Mouse (Mus musculus) neural tube, embryonic 15.5 days (tissue): ENCODE results near the gene Fam19a3. TPM values are rescaled to one million over a fixed set of nuclear protein-coding genes. Genes with fewer than 3 reads are reported as not detected.

ENCODE experiments used
- ATAC-seq: fragments of 200-750 bp; cut with Nextera tagmentation; 2 replicates; pipeline ENCODE4 v1.8.0; 2017; ENCODE audit warnings: mild to moderate bottlenecking, moderate TSS enrichment, moderate library complexity; ENCODE audit not compliant: low FRiP score
- H3K27ac ChIP-seq: fragments of 300-500 bp; sonication (generic); replicated peaks from 2 replicates; pipeline ENCODE4 v1.5.1; 2015; ENCODE audit warnings: mild to moderate bottlenecking, inconsistent platforms
- H3K27me3 ChIP-seq: fragments of 300-500 bp; sonication (generic); replicated peaks from 2 replicates; pipeline ENCODE4 v1.6.1; 2015; ENCODE audit warnings: inconsistent platforms
- H3K36me3 ChIP-seq: fragments of 300-500 bp; sonication (generic); 2 replicates; pipeline ENCODE4 v1.6.1; 2015; ENCODE audit warnings: inconsistent platforms
- H3K4me1 ChIP-seq: fragments of 300-500 bp; sonication (generic); 2 replicates; pipeline ENCODE4 v1.6.1; 2015; ENCODE audit warnings: inconsistent platforms
- H3K4me2 ChIP-seq: fragments of 300-500 bp; sonication (generic); 2 replicates; pipeline ENCODE4 v1.6.1; 2015; ENCODE audit warnings: inconsistent platforms, mild to moderate bottlenecking, moderate library complexity
- H3K4me3 ChIP-seq: fragments of 300-500 bp; sonication (generic); replicated peaks from 2 replicates; pipeline ENCODE4 v1.5.1; 2015; ENCODE audit warnings: mild to moderate bottlenecking, inconsistent platforms
- H3K9ac ChIP-seq: fragments of 300-500 bp; sonication (generic); replicated peaks from 2 replicates; pipeline ENCODE4 v1.6.1; 2015; ENCODE audit warnings: mild to moderate bottlenecking, inconsistent platforms
- H3K9me3 ChIP-seq: fragments of 300-500 bp; sonication (generic); replicated peaks from 2 replicates; pipeline ENCODE4 v1.6.1; 2016; ENCODE audit warnings: inconsistent platforms
- WGBS: fragments of 180-500 bp; shearing (Covaris S2); methylation state at CpG from one replicate; pipeline ENCODE4 v1.1.7; 2015; ENCODE audit warnings: mixed read lengths; 5-methylcytosine and 5-hydroxymethylcytosine counted together
- polyA plus RNA-seq: library from polyadenylated mRNA; unstranded; fragments of >200 nt; fragmentation: Nextera tagmentation; extraction: Ambion mirVana; gene quantifications from 2 replicates; pipeline ENCODE4 v1.2.1, GENCODE M21; 2015

Gene Fam19a3
- polyA plus RNA-seq, 1 experiment from 2014 or later = 0.09 TPM

DNA sequence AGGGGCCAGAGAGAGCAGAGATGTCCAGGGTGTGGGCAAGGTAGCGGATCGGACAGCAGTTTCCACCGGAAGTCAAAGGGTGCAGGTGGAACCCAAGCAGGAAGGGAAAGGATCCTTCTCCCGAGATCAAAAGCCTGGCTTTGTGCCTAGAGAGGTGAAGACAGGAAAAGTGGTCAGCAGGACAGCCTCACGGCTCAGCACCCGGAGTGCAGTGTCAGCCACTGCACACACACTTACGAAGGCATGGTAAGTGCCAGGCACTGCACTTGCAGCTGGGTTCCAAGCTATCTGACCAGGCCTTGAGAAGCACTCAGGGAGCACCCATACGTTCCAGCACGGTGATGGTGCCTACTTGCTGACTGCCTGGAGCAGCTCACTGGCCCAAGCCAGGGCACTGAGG lies 23.9 kb upstream of the Fam19a3 start:
- H3K9me3 ChIP-seq = no peaks in the 10 kb centered on the region
- no peak overlapping the region for H3K4me3 ChIP-seq
- H3K36me3 ChIP-seq = peaks cover 18% of the 10 kb centered on the region; the same call in 1 of the 2 replicates
- H3K4me2 ChIP-seq = no peak overlapping the region
- 84% methylated on average over 9 of the region's 9 CpGs for WGBS
- H3K9ac ChIP-seq = no peak overlapping the region
- no peak overlapping the region for H3K27ac ChIP-seq
- no peaks in the 10 kb centered on the region for H3K27me3 ChIP-seq
- no peaks in the 10 kb centered on the region for H3K4me1 ChIP-seq
- no peak for ATAC-seq

DNA sequence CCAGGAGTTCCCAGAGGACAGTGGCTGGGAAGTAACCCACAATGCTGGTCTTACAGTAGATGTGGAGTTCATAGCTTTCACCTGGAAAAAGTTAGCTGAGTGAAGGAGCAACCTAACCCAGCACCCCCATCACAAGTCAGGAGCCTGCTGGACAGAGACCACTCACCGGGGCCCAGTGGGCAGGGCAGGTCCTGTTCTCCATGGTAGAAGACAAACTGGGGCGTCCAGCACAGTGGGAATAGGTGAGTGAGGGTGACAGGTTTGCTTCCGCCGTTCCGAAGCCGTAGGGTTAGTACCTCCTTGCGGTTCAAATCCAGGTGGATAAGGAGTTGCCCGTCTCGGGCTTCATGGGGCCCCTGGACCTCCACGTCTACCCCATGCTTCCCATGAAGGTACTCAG lies 22.7 kb upstream of the Fam19a3 start:
- Histone ChIP-seq H3K4me1 (no peaks in the 10 kb centered on the region), H3K9ac (no peak overlapping the region), H3K27me3 (no peaks in the 10 kb centered on the region), H3K36me3 (peaks cover 28% of the 10 kb centered on the region; the same call in 1 of the 2 replicates), H3K27ac (no peak overlapping the region), H3K4me2 (no peak overlapping the region), H3K4me3 (no peak overlapping the region), H3K9me3 (no peaks in the 10 kb centered on the region)
- WGBS = 92% methylated on average over 10 of the region's 10 CpGs
- no peak for ATAC-seq

DNA sequence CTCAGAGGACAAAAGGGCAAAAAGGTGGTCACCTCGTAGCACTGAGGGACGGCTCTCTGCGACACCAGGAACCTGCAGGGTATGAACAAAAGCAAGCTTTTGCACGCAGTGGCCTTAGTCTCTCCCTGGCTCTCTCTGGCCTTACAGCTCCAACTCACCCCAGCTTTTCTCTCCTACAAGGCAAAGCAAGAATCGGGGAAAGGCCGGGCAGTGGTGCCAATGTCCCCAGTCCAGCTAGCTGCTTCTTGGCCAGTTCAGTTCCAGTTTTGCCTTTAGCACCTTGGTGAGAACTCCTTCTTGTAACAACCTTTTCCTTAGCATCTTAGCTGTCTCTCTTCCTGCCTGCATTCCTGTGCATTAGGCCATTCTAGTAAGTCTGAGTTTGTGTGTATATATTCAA lies 19.8 kb upstream of the Fam19a3 start:
- H3K9me3 ChIP-seq = no peaks in the 10 kb centered on the region
- H3K4me1 ChIP-seq = no peaks in the 10 kb centered on the region
- H3K4me2 ChIP-seq = no peak overlapping the region
- no peaks in the 10 kb centered on the region for H3K27me3 ChIP-seq
- H3K4me3 ChIP-seq = no peak overlapping the region
- ATAC-seq = no peak
- no peak overlapping the region for H3K27ac ChIP-seq
- H3K36me3 ChIP-seq = peaks cover 32% of the 10 kb centered on the region; the same call in 1 of the 2 replicates
- 94% methylated on average over 6 of the region's 6 CpGs for WGBS
- H3K9ac ChIP-seq = no peak overlapping the region

DNA sequence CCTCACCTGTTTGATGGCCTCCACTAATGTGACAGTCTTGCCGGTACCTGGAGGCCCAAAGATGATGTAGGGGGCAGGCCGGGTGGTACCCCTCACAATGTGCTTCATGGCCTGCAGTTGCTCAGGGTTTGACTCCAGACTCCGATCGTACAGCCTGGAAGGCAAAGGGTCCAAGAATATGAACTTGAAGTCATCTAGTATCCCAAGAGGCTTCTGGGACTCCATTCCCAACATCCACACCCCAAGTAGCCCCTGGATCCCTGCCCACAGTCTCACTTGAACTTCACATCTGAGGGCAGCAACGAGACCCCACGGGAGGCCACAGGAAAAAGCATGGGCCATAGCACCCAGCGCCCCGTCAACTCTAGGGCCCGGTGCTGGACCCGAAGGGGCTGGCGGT lies 19.0 kb upstream of the Fam19a3 start:
- Histone ChIP-seq H3K27me3 (no peaks in the 10 kb centered on the region), H3K9ac (no peak overlapping the region), H3K4me3 (no peak overlapping the region), H3K27ac (no peak overlapping the region), H3K4me1 (peaks cover 5% of the 10 kb centered on the region; the same call in 1 of the 2 replicates), H3K36me3 (peaks cover 36% of the 10 kb centered on the region; the same call in 1 of the 2 replicates), H3K4me2 (no peak overlapping the region), H3K9me3 (no peaks in the 10 kb centered on the region)
- no peak for ATAC-seq
- WGBS = 97% methylated on average over 11 of the region's 11 CpGs

DNA sequence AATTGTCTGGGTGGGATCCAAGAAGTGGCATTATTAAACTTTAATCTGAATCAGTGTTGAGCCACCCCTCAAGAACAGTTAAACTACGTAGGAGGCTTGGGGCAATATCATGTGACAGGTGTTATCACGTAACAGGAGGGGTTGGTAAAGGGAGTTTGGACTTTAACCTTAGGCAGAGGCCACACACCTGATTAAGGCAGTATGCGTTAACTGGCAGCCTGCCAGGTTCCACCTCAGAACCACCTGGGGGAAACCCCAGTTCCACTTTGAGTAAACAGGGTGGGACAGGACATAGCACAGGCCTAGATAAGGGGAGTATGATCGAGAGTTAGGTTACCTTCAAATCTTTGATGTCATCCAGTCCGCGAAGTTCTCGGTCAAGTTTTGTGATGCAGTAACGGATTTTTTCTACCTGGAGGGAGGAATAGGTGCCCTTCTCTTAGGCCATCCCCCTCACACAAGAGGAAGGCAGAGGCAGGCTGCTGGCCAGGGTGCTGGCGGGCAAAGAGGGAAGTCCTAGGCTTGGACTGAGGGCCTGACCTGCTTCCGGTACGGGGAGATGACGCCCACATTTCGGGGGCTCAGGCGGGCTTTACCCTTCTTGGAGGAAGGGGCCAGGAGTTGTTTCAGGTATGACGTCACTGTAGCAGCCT lies 14.9 kb upstream of the Fam19a3 start:
- no peaks in the 10 kb centered on the region for H3K27me3 ChIP-seq
- peaks cover 39% of the 10 kb centered on the region for H3K4me1 ChIP-seq
- peaks cover 26% of the 10 kb centered on the region; the same call in 1 of the 2 replicates for H3K36me3 ChIP-seq
- H3K4me2 ChIP-seq = no peak overlapping the region
- H3K4me3 ChIP-seq = no peak overlapping the region
- no peak for ATAC-seq
- H3K9ac ChIP-seq = no peak overlapping the region
- WGBS = 87% methylated on average over 15 of the region's 15 CpGs
- no peaks in the 10 kb centered on the region for H3K9me3 ChIP-seq
- H3K27ac ChIP-seq = no peak overlapping the region

DNA sequence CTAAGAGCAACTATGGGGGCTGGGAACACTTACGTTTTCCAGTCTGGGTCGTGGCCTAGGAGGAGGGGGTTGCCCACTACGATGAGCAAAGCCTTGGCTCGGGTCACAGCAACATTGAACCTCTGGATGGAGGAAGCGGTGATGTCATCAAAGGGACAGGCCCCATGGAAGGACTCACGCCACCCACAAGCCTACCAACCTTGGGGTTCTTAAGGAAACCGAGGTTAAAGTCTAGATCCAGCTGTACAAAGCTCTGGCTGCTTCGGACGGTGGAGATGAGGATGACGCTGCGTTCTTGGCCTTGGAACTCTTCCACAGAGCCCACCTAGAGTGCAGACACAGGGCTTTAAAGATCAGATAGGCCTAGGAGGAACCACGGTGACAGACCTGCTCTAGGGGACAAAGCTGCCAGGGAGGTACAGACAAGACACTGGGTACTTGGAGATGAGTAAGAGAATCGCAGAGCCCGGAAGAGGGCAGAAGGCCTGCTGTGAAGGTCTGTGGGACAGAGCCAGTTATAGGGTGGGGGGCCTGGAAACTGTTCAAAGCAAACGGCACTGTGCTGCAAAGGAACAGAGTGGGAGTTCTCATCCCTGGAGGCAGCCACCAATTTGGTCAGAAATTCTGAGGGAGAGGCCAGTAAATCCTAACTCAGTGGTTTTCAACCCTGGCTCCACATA lies 14.2 kb upstream of the Fam19a3 start:
- WGBS = 64% methylated on average over 15 of the region's 15 CpGs
- no peak overlapping the region for H3K4me3 ChIP-seq
- H3K4me2 ChIP-seq = no peak overlapping the region
- H3K9ac ChIP-seq = no peak overlapping the region
- peaks cover 21% of the 10 kb centered on the region; the same call in 1 of the 2 replicates for H3K36me3 ChIP-seq
- no peaks in the 10 kb centered on the region for H3K9me3 ChIP-seq
- peaks cover 46% of the 10 kb centered on the region for H3K4me1 ChIP-seq
- H3K27ac ChIP-seq = peak overlapping the region; percentile 33; the same call in 1 of the 2 replicates
- ATAC-seq = no peak
- H3K27me3 ChIP-seq = no peaks in the 10 kb centered on the region

DNA sequence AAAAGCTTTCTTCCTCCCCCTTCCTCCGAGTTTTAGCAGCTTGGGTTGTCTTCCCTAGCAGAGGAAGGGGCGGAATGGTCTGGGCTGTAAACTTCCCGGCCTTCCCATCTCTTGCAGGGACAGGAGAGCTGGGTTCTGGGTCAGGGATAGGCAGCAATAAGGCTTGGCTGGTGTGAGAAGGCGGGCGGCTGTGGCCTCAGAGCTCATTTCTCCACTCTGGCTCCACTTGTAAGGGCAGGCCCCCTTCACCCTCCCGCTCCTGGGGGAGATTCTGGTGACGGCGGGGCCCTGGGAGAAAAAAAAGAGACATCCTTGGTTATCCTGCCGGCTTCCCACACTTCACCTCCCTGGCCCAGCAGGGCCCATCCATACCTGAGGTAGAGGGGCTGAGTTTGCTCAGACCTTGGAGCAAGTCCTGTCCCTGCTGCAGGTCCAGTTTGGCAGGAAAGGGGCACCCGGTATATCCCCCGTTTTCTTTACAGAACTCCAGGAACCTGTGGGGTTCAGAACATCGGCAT lies 13.4 kb upstream of the Fam19a3 start:
- Histone ChIP-seq H3K36me3 (peaks cover 13% of the 10 kb centered on the region; the same call in 1 of the 2 replicates), H3K4me2 (no peak overlapping the region), H3K27ac (peak overlapping the region; percentile 63), H3K9me3 (no peaks in the 10 kb centered on the region), H3K4me1 (peaks cover 46% of the 10 kb centered on the region), H3K27me3 (0 out of 2 replicates have a peak, but pooled peaks cover 1% of the 10 kb centered on the region), H3K4me3 (no peak overlapping the region), H3K9ac (no peak overlapping the region)
- no peak for ATAC-seq
- WGBS = 46% methylated on average over 12 of the region's 12 CpGs

DNA sequence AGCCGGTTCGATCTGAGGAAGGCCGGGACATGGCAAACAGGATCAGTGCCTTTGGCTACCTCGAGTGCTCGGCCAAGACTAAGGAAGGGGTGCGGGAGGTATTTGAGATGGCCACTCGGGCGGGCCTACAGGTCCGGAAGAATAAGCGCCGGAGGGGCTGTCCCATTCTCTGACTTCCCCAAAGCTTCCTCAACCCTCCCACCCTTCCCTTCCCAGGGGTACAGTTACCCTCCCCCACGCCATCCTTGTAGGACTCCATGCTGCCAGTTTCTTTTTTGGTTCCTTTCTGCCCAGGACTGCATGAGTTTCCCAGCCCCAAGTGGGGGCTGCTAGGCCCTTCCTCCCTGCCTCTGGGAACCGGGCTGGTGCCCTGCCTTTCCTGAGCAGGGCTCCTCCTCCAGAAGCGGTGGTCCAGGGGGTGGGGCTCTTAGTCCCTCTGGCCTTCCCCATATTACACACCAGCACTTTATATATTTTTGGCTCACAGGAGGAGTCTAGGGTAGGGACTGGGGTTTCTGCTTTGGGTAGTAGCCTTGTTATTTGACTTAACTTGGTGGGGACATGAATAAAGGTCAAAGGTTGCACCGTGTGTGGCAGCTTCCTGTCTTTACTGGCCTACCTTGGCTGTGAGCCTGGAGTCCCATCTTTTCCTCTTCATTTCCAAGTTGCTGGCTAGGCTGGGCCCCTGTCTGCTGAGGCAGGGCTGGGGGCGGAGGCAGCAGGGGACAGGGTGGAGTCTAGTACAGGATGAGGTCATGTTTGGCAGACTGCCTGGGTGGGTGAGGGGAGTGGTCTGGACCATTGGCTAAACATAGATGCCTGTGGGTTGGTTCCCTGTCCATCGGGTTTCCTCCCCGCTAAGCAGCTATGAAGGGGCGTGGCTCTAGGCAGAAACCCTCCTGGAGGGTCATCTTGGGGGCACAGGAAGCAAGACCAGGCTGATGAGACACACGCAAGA lies 12.5 kb upstream of the Fam19a3 start:
- Histone ChIP-seq H3K4me2 (no peak overlapping the region), H3K4me1 (peaks cover 49% of the 10 kb centered on the region)
- WGBS = 51% methylated on average over 20 of the region's 20 CpGs

DNA sequence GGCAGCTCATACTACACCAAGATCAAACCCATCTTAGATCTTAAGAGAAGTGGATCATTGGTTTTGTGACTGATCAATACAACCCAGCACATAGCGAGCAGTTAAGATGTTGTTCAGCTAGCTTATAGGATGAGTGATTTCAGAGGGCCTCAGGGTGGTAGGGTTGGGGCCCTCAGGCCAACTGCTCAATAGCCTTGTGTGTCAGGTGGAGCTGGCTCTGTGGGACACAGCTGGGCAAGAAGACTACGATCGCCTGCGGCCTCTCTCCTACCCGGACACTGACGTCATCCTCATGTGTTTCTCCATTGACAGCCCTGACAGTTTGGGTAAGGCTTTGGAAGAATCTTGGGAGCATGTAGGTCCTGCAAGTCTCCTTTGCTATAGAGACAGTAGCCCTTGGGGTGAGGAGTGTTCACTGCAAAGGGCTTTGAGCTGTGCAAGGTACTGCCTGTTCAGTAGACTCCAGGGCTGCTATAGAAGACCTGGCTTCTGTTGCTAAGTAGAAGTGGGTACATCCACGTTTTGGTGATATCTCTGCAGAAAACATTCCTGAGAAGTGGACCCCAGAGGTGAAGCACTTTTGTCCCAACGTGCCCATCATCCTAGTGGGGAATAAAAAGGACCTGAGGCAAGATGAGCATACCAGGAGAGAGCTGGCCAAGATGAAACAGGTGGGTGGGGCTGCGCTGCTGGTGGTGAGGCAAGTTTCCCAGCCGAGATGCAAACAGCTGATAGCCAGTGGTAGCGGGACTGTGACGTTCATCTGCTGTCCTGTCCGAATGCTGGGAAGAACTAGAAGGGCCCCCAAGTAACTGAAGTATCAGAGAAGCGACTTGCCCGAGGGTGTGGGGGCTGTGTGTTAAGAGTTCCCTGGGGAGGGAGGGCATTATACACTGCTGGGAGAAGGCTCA lies 11.0 kb upstream of the Fam19a3 start:
- Histone ChIP-seq H3K36me3 (peaks cover 5% of the 10 kb centered on the region; the same call in 1 of the 2 replicates), H3K27me3 (peaks cover 17% of the 10 kb centered on the region; the same call in 1 of the 2 replicates), H3K9me3 (no peaks in the 10 kb centered on the region), H3K4me2 (no peak overlapping the region), H3K27ac (no peak overlapping the region), H3K4me3 (no peak overlapping the region), H3K9ac (no peak overlapping the region), H3K4me1 (peaks cover 59% of the 10 kb centered on the region)
- no peak for ATAC-seq
- 71% methylated on average over 15 of the region's 15 CpGs for WGBS

More for the DNA sequence above, 12.5 kb upstream of the Fam19a3 start:
- Histone ChIP-seq H3K9ac (no peak overlapping the region), H3K36me3 (peaks cover 7% of the 10 kb centered on the region; the same call in 1 of the 2 replicates), H3K27ac (peak overlapping the region; percentile 68), H3K27me3 (0 out of 2 replicates have a peak, but pooled peaks cover 8% of the 10 kb centered on the region), H3K4me3 (no peak overlapping the region), H3K9me3 (no peaks in the 10 kb centered on the region)
- ATAC-seq = peak; percentile 80

DNA sequence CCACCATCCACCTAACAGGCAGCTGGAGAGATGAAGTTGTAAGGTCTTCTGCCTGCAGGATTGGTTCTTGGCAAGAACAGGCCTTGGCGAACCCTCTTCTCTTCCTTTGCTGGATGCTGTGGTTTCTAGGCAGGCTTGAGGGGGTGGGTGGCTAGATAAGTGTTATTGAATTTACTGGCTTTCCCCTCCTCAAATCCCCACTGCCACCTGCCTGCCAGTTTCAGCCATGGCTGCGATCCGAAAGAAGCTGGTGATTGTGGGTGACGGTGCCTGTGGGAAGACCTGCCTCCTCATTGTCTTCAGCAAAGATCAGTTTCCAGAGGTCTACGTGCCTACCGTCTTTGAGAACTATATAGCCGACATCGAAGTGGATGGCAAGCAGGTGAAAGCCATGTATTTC lies 10.0 kb upstream of the Fam19a3 start:
- Histone ChIP-seq H3K27me3 (peaks cover 20% of the 10 kb centered on the region), H3K9ac (no peak overlapping the region), H3K36me3 (peaks cover 5% of the 10 kb centered on the region; the same call in 1 of the 2 replicates), H3K4me3 (no peak overlapping the region), H3K4me2 (peak overlapping the region; percentile 95; the same call in 1 of the 2 replicates), H3K4me1 (peaks cover 59% of the 10 kb centered on the region), H3K27ac (no peak overlapping the region), H3K9me3 (no peaks in the 10 kb centered on the region)
- no peak for ATAC-seq
- 92% methylated on average over 8 of the region's 8 CpGs for WGBS
